Mouse (Mus musculus): ENCODE results near the gene Atg13.
"Not testable (repeated sequence)": the region's sequence is repeated elsewhere in the genome, so short reads cannot be mapped to it uniquely, and the experiment has no call there.

Gene Atg13

GRCm38 (mm10) chr2:91710272-91711234 lies at the start of gene Atg13, which contains the start of gene Harbi1:
Gene Atg13 (minus strand): TSS chr2:91710576.
Gene Harbi1 (plus strand): TSS chr2:91710852.
- DNase-seq (ENCODE audit: low read depth, low spot score) = peak; percentile 89

- DNase-seq (ENCODE audit: low read depth, low spot score) = no peak
These were observed 39.5 kb upstream of the Atg13 start for GRCm38 (mm10) chr2:91749811-91750261.

GRCm38 (mm10) chr2:91744686-91745085 lies 34.3 kb upstream of the Atg13 start:
- DNase-seq (ENCODE audit: low read depth, low spot score) = no peak

GRCm38 (mm10) chr2:91739586-91739985 lies 29.2 kb upstream of the Atg13 start:
- DNase-seq (ENCODE audit: low read depth, low spot score) = no peak

GRCm38 (mm10) chr2:91735221-91735620 lies 24.8 kb upstream of the Atg13 start:
- DNase-seq (ENCODE audit: low read depth, low spot score) = no peak

GRCm38 (mm10) chr2:91729971-91730821 lies 19.8 kb upstream of the Atg13 start, which contains the start of gene Ambra1:
Gene Ambra1 (plus strand): TSS chr2:91730134.
- peak; percentile 84 for DNase-seq (ENCODE audit: low read depth, low spot score)

- DNase-seq (ENCODE audit: low read depth, low spot score) = no peak
These were observed 19.2 kb upstream of the Atg13 start for GRCm38 (mm10) chr2:91729571-91729970.

- no peak for DNase-seq (ENCODE audit: low read depth, low spot score)
These were observed 16.6 kb upstream of the Atg13 start for GRCm38 (mm10) chr2:91727011-91727410.

- DNase-seq (ENCODE audit: low read depth, low spot score) = not testable (repeated sequence)
These were observed 15.1 kb upstream of the Atg13 start for GRCm38 (mm10) chr2:91725476-91725875.

GRCm38 (mm10) chr2:91724716-91725115 lies 14.3 kb upstream of the Atg13 start:
- DNase-seq (ENCODE audit: low read depth, low spot score) = no peak

- DNase-seq (ENCODE audit: low read depth, low spot score) = no peak
These were observed 13.6 kb upstream of the Atg13 start for GRCm38 (mm10) chr2:91723951-91724350.

GRCm38 (mm10) chr2:91723382-91723781 lies 13.0 kb upstream of the Atg13 start:
- no peak for DNase-seq (ENCODE audit: low read depth, low spot score)

GRCm38 (mm10) chr2:91718276-91718675 lies 7.9 kb upstream of the Atg13 start:
- DNase-seq (ENCODE audit: low read depth, low spot score) = no peak

GRCm38 (mm10) chr2:91714921-91715320 lies 4.5 kb upstream of the Atg13 start:
- DNase-seq (ENCODE audit: low read depth, low spot score) = peak; percentile 67

- no peak for DNase-seq (ENCODE audit: low read depth, low spot score)
These were observed 1.0 kb upstream of the Atg13 start for GRCm38 (mm10) chr2:91711256-91711925.

- DNase-seq (ENCODE audit: low read depth, low spot score) = no peak
These were observed 2.0 kb downstream of the Atg13 start for GRCm38 (mm10) chr2:91708361-91708760.

- DNase-seq (ENCODE audit: low read depth, low spot score) = no peak
These were observed 3.9 kb downstream of the Atg13 start for GRCm38 (mm10) chr2:91706456-91706855.

GRCm38 (mm10) chr2:91705736-91706135 lies 4.6 kb downstream of the Atg13 start:
- DNase-seq (ENCODE audit: low read depth, low spot score) = no peak

GRCm38 (mm10) chr2:91701366-91701765 lies 9.0 kb downstream of the Atg13 start:
- no peak for DNase-seq (ENCODE audit: low read depth, low spot score)

- DNase-seq (ENCODE audit: low read depth, low spot score) = no peak
These were observed 11.2 kb downstream of the Atg13 start for GRCm38 (mm10) chr2:91699225-91699624.

- DNase-seq (ENCODE audit: low read depth, low spot score) = no peak
These were observed 14.2 kb downstream of the Atg13 start for GRCm38 (mm10) chr2:91696225-91696590.
